Mouse (Mus musculus): ENCODE data around the gene Taok1. TPM values are rescaled to one million over a fixed set of nuclear protein-coding genes. Genes with fewer than 3 reads are reported as not detected.
"Not testable (repeated sequence)": the region's sequence is repeated elsewhere in the genome, so short reads cannot be mapped to it uniquely, and the experiment has no call there.

Gene Taok1
- polyA plus RNA-seq, 1 experiment from 2014 or later: 29.2 TPM

DNA sequence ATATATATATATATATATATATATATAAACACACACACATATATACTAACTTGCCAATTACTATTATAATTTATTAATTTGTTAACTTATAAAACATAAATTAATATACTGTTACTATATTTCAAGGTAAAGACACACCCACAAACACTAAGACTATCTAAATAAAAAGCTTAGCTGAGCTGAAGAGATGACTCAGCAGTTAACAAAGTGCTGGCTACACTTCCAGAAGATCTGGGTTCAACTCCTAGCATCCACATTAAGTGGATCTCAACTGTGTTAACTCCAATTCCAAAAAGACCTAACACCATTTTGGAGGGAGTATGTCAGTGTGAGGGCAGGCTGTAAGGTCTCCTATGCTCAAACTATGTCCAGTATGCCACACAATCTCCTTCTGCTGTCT lies 10.3 kb downstream of the Taok1 start:
- Histone ChIP-seq H3K27me3 (ENCODE audit: control insufficient read depth, insufficient read depth, low read length) (no peaks in the 10 kb centered on the region), H3K4me1 (replicated peaks; ENCODE audit: control insufficient read depth, insufficient read depth, low read length) (no peaks in the 10 kb centered on the region), H3K4me2 (replicated peaks) (no peak overlapping the region), H3K36me3 (replicated peaks; ENCODE audit: control insufficient read depth, insufficient read depth) (peaks cover 6% of the 10 kb centered on the region), H3K27ac (no peak overlapping the region), H3K4me3 (replicated peaks; ENCODE audit: low read length) (no peak overlapping the region), H3K9ac (no peak overlapping the region), H3K9me3 (ENCODE audit: control insufficient read depth, low read length) (no peaks in the 10 kb centered on the region)
- DNase-seq (ENCODE audit: low spot score) (no peak), ATAC-seq (ENCODE audit: low FRiP score) (no peak)

DNA sequence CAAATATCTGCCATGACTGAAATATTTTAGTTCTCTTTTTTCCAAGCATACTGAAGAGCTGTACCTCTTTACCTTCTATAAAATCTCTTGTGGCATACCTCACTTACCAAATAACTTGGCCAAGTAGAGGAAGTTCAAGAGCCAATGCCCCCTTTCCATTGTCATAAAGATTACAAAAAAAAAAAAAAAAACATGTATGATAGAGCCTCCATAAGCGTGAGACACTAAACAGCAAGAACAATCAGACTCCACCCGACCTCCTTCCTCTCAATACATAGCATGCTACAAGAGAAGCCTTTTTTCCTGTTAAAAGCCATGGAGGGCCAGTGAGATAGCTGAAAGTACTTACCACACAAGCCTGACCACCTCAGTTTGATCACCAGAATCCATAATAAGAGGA lies 16.2 kb downstream of the Taok1 start:
- Histone ChIP-seq H3K4me2 (replicated peaks) (no peak overlapping the region), H3K9ac (no peak overlapping the region), H3K9me3 (ENCODE audit: control insufficient read depth, low read length) (no peaks in the 10 kb centered on the region), H3K4me3 (replicated peaks; ENCODE audit: low read length) (no peak overlapping the region), H3K36me3 (replicated peaks; ENCODE audit: control insufficient read depth, insufficient read depth) (no peaks in the 10 kb centered on the region; the same call in none of the 2 replicates), H3K4me1 (replicated peaks; ENCODE audit: control insufficient read depth, insufficient read depth, low read length) (no peaks in the 10 kb centered on the region), H3K27me3 (ENCODE audit: control insufficient read depth, insufficient read depth, low read length) (no peaks in the 10 kb centered on the region), H3K27ac (no peak overlapping the region)
- 84% methylated on average over 2 of the region's 2 CpGs for WGBS
- DNase-seq (ENCODE audit: low spot score) (no peak), ATAC-seq (ENCODE audit: low FRiP score) (no peak)

DNA sequence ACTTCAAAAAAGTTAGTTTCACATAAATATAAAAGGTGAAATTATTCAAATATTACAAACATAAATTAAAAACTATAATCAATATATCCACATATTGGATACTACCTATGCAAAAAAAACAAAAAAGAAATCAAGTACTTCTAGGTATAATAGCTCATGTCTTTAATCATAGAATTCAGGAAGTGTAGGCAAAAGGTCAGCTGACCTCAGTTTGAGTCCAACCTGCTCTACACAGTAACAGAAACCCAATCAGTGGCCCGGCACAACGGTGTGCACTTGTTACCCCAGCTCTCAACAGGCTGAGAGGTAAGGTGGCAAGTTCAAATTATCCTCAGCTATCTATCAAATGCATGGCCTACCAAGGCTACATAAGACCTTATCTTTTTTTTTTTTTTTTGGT lies 16.8 kb downstream of the Taok1 start:
- WGBS: 97% methylated on average over 2 of the region's 2 CpGs
- no peaks in the 10 kb centered on the region for H3K4me1 ChIP-seq (replicated peaks; ENCODE audit: control insufficient read depth, insufficient read depth, low read length)
- H3K9me3 ChIP-seq (ENCODE audit: control insufficient read depth, low read length): no peaks in the 10 kb centered on the region
- no peak overlapping the region for H3K27ac ChIP-seq
- H3K36me3 ChIP-seq (replicated peaks; ENCODE audit: control insufficient read depth, insufficient read depth): no peaks in the 10 kb centered on the region; the same call in none of the 2 replicates
- H3K27me3 ChIP-seq (ENCODE audit: control insufficient read depth, insufficient read depth, low read length): no peaks in the 10 kb centered on the region
- ATAC-seq (ENCODE audit: low FRiP score) (no peak), DNase-seq (ENCODE audit: low spot score) (no peak)
- no peak overlapping the region for H3K4me3 ChIP-seq (replicated peaks; ENCODE audit: low read length)
- no peak overlapping the region for H3K4me2 ChIP-seq (replicated peaks)
- H3K9ac ChIP-seq: no peak overlapping the region

DNA sequence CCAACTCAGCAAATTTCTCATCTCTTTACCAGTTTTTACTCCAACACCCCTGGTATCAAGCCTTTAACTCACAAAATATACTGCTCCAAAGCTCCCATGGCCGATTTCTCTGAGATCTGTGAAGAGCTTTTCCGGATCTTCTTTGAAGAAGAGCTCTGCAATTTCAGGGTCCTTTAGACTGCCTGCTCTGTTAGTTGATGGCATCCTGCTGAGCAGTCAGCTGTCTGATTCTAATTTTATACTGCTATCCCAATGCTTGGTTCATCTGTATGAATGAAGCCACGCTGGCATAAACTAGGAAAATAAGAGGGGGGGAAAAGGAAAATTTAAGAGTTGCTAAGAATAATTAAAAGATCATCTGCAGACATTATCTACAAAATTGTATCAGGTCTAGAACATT lies 22.4 kb downstream of the Taok1 start:
- no peak overlapping the region for H3K4me3 ChIP-seq (replicated peaks; ENCODE audit: low read length)
- no peaks in the 10 kb centered on the region for H3K4me1 ChIP-seq (replicated peaks; ENCODE audit: control insufficient read depth, insufficient read depth, low read length)
- no peaks in the 10 kb centered on the region for H3K27me3 ChIP-seq (ENCODE audit: control insufficient read depth, insufficient read depth, low read length)
- H3K36me3 ChIP-seq (replicated peaks; ENCODE audit: control insufficient read depth, insufficient read depth): peaks cover 44% of the 10 kb centered on the region
- H3K4me2 ChIP-seq (replicated peaks): no peak overlapping the region
- ATAC-seq (ENCODE audit: low FRiP score) (no peak), DNase-seq (ENCODE audit: low spot score) (no peak)
- no peak overlapping the region for H3K27ac ChIP-seq
- WGBS: 79% methylated on average over 3 of the region's 3 CpGs
- no peaks in the 10 kb centered on the region for H3K9me3 ChIP-seq (ENCODE audit: control insufficient read depth, low read length)
- no peak overlapping the region for H3K9ac ChIP-seq

DNA sequence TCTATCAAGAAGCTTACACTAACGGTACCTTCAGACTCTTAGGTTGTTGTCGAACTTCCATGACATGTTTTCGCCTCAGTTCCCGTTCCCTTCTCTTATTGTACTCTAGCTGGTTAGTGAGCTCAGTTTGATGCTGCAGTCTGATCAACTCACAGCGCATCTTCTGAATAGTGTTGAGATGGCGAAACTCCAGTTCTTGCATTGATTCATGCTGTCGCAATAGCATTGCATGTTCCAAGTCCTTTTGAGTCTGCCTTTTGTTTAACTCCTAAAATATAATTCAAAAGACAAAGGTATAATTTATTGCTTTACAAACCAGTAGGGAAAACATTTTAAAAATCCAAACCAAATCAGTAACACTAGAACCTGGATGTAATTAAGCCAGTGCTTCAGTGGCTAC lies 62.4 kb downstream of the Taok1 start:
- H3K27me3 ChIP-seq (ENCODE audit: control insufficient read depth, insufficient read depth, low read length): no peaks in the 10 kb centered on the region
- DNase-seq (ENCODE audit: low spot score) (no peak), ATAC-seq (ENCODE audit: low FRiP score) (no peak)
- H3K9me3 ChIP-seq (ENCODE audit: control insufficient read depth, low read length): no peaks in the 10 kb centered on the region
- H3K36me3 ChIP-seq (replicated peaks; ENCODE audit: control insufficient read depth, insufficient read depth): peaks cover 92% of the 10 kb centered on the region
- WGBS: 96% methylated on average over 7 of the region's 7 CpGs
- no peak overlapping the region for H3K4me3 ChIP-seq (replicated peaks; ENCODE audit: low read length)
- H3K27ac ChIP-seq: no peak overlapping the region
- H3K4me1 ChIP-seq (replicated peaks; ENCODE audit: control insufficient read depth, insufficient read depth, low read length): no peaks in the 10 kb centered on the region
- H3K4me2 ChIP-seq (replicated peaks): no peak overlapping the region
- no peak overlapping the region for H3K9ac ChIP-seq

DNA sequence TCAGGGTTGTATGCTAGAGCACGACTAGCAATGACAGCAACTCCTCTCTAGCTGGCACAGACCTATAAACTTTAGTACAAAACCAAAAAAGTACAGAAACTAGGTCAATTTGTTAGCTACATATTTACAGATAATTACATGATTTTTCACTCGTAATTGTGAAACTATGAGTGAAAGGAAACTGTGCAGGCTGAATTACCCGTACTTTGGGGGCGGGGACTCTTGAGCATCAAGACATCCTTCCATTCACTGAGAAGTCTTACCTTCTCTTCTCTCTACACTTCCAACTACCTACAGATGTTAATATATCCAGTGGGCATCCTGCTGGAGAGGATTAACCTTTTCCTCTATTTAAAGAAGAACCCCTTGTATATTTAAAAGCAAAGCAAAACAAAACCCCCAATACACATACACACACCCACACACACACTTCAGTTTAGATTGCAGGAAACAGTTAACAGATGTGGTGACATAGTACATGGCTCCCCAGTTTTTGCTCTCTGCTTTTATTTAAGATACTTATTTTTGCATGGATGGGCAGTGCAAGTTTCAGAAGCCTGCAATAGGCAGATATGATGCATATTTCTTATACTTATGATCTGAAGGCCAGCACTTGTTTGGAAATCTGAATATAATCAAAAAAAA lies 75.3 kb downstream of the Taok1 start:
- Histone ChIP-seq H3K9me3 (ENCODE audit: control insufficient read depth, low read length) (no peaks in the 10 kb centered on the region), H3K27ac (no peak overlapping the region), H3K4me3 (replicated peaks; ENCODE audit: low read length) (no peak overlapping the region), H3K4me1 (replicated peaks; ENCODE audit: control insufficient read depth, insufficient read depth, low read length) (no peaks in the 10 kb centered on the region), H3K27me3 (ENCODE audit: control insufficient read depth, insufficient read depth, low read length) (no peaks in the 10 kb centered on the region), H3K9ac (no peak overlapping the region), H3K4me2 (replicated peaks) (no peak overlapping the region), H3K36me3 (replicated peaks; ENCODE audit: control insufficient read depth, insufficient read depth) (peaks cover 49% of the 10 kb centered on the region)
- ATAC-seq (ENCODE audit: low FRiP score): no peak
- 92% methylated on average over 4 of the region's 4 CpGs for WGBS
- DNase-seq (ENCODE audit: low spot score): no peak

DNA sequence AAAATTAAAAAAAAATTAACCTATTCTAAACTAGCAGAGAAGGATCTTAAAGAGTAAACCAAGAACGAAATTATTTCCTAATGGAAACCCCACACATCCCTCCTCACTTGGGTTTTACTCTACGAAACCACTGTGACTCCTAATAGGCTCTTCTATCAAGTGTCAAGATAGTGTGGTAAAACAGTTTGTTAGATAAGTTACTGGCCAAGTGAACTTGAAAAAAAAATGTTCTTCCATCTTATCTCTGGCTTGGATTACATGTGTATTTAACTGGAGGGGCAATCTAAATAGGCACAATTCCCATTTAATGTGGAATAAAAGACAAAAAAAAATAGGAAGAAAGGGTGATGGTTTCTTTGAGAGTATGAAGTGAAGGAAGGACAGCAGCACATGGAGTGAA lies 76.8 kb downstream of the Taok1 start:
- ATAC-seq (ENCODE audit: low FRiP score) (no peak), DNase-seq (ENCODE audit: low spot score) (no peak)
- Histone ChIP-seq H3K9me3 (ENCODE audit: control insufficient read depth, low read length) (no peaks in the 10 kb centered on the region), H3K9ac (no peak overlapping the region), H3K27ac (no peak overlapping the region), H3K4me2 (replicated peaks) (no peak overlapping the region), H3K36me3 (replicated peaks; ENCODE audit: control insufficient read depth, insufficient read depth) (peaks cover 35% of the 10 kb centered on the region), H3K4me3 (replicated peaks; ENCODE audit: low read length) (no peak overlapping the region), H3K4me1 (replicated peaks; ENCODE audit: control insufficient read depth, insufficient read depth, low read length) (no peaks in the 10 kb centered on the region), H3K27me3 (ENCODE audit: control insufficient read depth, insufficient read depth, low read length) (no peaks in the 10 kb centered on the region)
- 92% methylated on average over 2 of the region's 2 CpGs for WGBS

DNA sequence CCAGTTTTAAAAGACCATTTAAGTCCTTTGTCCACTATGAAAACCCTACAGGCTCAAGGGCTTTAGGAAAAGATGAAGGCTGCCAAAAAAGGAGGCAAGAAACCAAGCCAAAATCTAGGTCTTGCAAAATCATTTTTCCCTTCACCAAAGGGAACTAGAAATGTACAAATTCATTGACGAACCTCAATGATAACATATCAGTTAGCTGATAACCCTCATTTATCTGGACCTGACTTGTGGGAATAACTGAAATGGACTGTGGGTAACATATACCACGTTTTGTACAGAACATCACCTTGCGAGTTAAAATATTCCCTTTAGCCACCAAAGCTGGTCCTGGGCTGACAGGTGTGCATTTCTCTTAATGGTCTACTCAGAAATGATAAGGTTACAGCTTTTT lies 78.0 kb downstream of the Taok1 start:
- no peaks in the 10 kb centered on the region for H3K9me3 ChIP-seq (ENCODE audit: control insufficient read depth, low read length)
- ATAC-seq (ENCODE audit: low FRiP score): no peak
- no peaks in the 10 kb centered on the region for H3K27me3 ChIP-seq (ENCODE audit: control insufficient read depth, insufficient read depth, low read length)
- peaks cover 26% of the 10 kb centered on the region for H3K36me3 ChIP-seq (replicated peaks; ENCODE audit: control insufficient read depth, insufficient read depth)
- H3K4me2 ChIP-seq (replicated peaks): no peak overlapping the region
- WGBS: 88% methylated on average over 3 of the region's 3 CpGs
- no peak for DNase-seq (ENCODE audit: low spot score)
- no peak overlapping the region for H3K27ac ChIP-seq
- no peak overlapping the region for H3K4me3 ChIP-seq (replicated peaks; ENCODE audit: low read length)
- no peak overlapping the region for H3K9ac ChIP-seq
- no peaks in the 10 kb centered on the region for H3K4me1 ChIP-seq (replicated peaks; ENCODE audit: control insufficient read depth, insufficient read depth, low read length)

DNA sequence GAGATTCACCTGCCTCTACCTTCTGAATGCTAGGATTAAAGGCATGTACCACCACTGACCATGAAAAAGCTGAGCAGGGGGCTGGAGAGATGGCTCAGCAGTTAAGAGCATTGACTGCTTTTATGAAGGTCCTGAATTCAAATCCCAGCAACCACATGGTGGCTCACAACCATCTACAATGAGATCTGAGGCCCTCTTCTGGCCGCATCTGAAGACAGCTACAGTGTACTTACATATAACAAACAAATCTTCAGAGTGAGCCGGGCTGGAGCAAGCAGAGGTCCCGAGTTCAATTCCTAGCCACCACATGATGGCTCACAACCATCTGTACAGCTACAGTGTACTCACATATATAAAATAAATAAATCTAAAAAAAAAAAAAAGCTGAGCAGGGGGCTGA lies 79.2 kb downstream of the Taok1 start:
- H3K4me1 ChIP-seq (replicated peaks; ENCODE audit: control insufficient read depth, insufficient read depth, low read length); H3K9me3 ChIP-seq (ENCODE audit: control insufficient read depth, low read length); H3K4me2 ChIP-seq (replicated peaks); ATAC-seq (ENCODE audit: low FRiP score); H3K27me3 ChIP-seq (ENCODE audit: control insufficient read depth, insufficient read depth, low read length); H3K9ac ChIP-seq; H3K27ac ChIP-seq; DNase-seq (ENCODE audit: low spot score); H3K4me3 ChIP-seq (replicated peaks; ENCODE audit: low read length): not testable (repeated sequence)
- WGBS: 93% methylated on average over 3 of the region's 3 CpGs
- H3K36me3 ChIP-seq (replicated peaks; ENCODE audit: control insufficient read depth, insufficient read depth): peaks cover 19% of the 10 kb centered on the region; the same call in 1 of the 2 replicates
